Mouse (Mus musculus) spleen, adult 2 months (tissue): Measurements from ENCODE around the gene Tsga10ip.

Source experiments
- CTCF ChIP-seq: fragments of 200-500 bp; IDR thresholded peaks from 2 replicates; pipeline ENCODE4 v1.5.1; 2011; ENCODE audit warnings: mild to moderate bottlenecking, inconsistent platforms; ENCODE audit not compliant: insufficient read depth, insufficient read length, insufficient replicate concordance; ENCODE audit errors: extremely low read depth
- POLR2A ChIP-seq: fragments of 200-500 bp; IDR thresholded peaks from 2 replicates; pipeline ENCODE4 v1.6.1; 2011; ENCODE audit warnings: low read depth, low read length, inconsistent platforms

DNA sequence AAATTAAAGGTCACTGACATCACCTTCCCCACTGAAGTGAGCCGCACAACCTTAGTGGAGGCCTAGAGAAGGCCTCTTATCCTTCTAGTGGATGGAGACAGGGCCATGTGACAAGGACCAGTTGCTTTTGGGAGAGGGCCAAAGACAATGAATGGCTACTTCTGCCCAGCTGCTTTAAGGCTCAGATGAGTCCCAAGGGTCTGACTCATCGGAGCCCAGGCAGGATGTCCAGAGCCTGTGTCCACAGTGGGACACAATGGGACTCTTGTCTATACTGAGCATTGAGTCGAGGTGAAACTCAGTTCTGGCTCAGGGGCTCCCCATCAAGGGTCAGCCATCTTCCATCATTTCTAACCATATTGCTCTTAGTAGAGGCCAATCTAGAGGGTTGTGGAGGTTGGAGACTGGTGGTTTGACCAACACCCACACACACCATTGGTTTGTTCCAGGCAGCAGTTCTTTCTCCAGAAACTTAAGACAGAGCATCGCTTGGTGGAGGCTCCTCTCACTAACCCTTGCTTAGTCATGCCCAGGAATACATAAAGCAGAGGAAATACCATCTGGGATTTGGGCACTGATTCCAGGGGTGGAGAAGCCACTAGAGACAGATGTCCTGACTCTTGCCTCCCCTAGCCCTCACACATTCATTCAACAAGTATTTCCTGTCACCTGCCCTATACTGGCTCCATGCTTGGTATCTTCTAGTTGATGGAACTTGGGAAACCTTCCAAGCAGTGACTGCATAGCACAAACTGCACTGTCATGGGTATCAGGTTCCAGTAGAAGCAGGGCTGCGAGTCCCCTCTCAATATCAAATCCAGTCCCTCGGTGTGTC lies 56.8 kb downstream of the Tsga10ip start:
- TF ChIP-seq POLR2A (no peak), CTCF (no peak)
